ENCODE assay signal across 9 mouse cellular contexts in genomic region chr15:97813452-97814204, GRCm38 (mm10). TPM values are rescaled to one million over a fixed set of nuclear protein-coding genes. Genes with fewer than 3 reads are reported as not detected.
DNase-seq lines count a peak whose midpoint lies in the region; ATAC-seq lines count a peak whose summit lies in the region.
"Had no signal": no experiment of that assay in that cellular context is flagged by ENCODE, and none has a peak within 500 bp of the region (broad histone marks: within the 10 kb centered on the region; RNA-seq: fewer than 3 reads in every experiment).

No protein-coding gene starts in this region.

- 56% methylated on average over 21 of the region's 21 CpGs for WGBS in forebrain, embryonic 10.5 days
- WGBS in hindbrain, embryonic 15.5 days: 53% methylated on average over 21 of the region's 21 CpGs
- WGBS in lung, embryonic 15.5 days: 35% methylated on average over 21 of the region's 21 CpGs

- H3K9me3 ChIP-seq in forebrain, embryonic 10.5 days: no peaks in the 10 kb centered on the region; the same call in 1 of the 2 replicates
- no peaks in the 10 kb centered on the region for H3K9me3 ChIP-seq in hindbrain, embryonic 15.5 days
- H3K9me3 ChIP-seq in lung, embryonic 15.5 days: no peaks in the 10 kb centered on the region
- H3K9me3 ChIP-seq: neural tube, embryonic 12.5 days had no signal

- H3K36me3 ChIP-seq in forebrain, embryonic 10.5 days (replicated peaks): peaks cover 47% of the 10 kb centered on the region
- H3K36me3 ChIP-seq in hindbrain, embryonic 15.5 days: peaks cover 7% of the 10 kb centered on the region; the same call in 1 of the 2 replicates
- peaks cover 31% of the 10 kb centered on the region for H3K36me3 ChIP-seq in lung, embryonic 15.5 days

- ATAC-seq in hindbrain, embryonic 15.5 days (ENCODE audit: low FRiP score, low read depth): 0 out of 2 replicates have a peak, but pooled peaks have one; percentile 12
- ATAC-seq in lung, embryonic 15.5 days (ENCODE audit: borderline replicate concordance, extremely low read depth, low FRiP score, low TSS enrichment): no peak

- no peak overlapping the region for H3K4me3 ChIP-seq in forebrain, embryonic 10.5 days
- H3K4me3 ChIP-seq in hindbrain, embryonic 15.5 days: no peak overlapping the region
- no peak overlapping the region for H3K4me3 ChIP-seq in lung, embryonic 15.5 days
- H3K4me3 ChIP-seq: neural tube, embryonic 12.5 days had no signal

- peak; percentile 89 for DNase-seq in left cerebral cortex, postnatal 4 days
- DNase-seq in left cerebral cortex, adult 18-20 months (ENCODE audit: low spot score in 2 of 2): no peak
- no peak for DNase-seq in forebrain, embryonic 10.5 days (ENCODE audit: extremely low spot score, low spot score)
- no peak for DNase-seq in spleen, adult 12 weeks (ENCODE audit: low spot score)
- no peak for DNase-seq in thymus, postnatal 14 days
- no peak for DNase-seq in right cerebral cortex, adult 2 months (ENCODE audit: low spot score in 2 of 2)

- intact Hi-C loops in left cerebral cortex, postnatal 4 days (cut with DNase I): no loop called here

- peak overlapping the region; percentile 79 for H3K27ac ChIP-seq in forebrain, embryonic 10.5 days
- H3K27ac ChIP-seq in hindbrain, embryonic 15.5 days (replicated peaks): peak overlapping the region; percentile 70
- H3K27ac ChIP-seq in lung, embryonic 15.5 days: peak overlapping the region; percentile 45
- H3K27ac ChIP-seq: neural tube, embryonic 12.5 days had no signal

- 0 out of 2 replicates have a peak overlapping the region, but pooled peaks have one; percentile 3 for H3K9ac ChIP-seq in hindbrain, embryonic 15.5 days
- no peak overlapping the region for H3K9ac ChIP-seq in lung, embryonic 15.5 days
- H3K9ac ChIP-seq: neural tube, embryonic 12.5 days had no signal

- H3K4me2 ChIP-seq in hindbrain, embryonic 15.5 days: 0 out of 2 replicates have a peak overlapping the region, but pooled peaks have one; percentile 0
- peak overlapping the region; percentile 1; the same call in 1 of the 2 replicates for H3K4me2 ChIP-seq in lung, embryonic 15.5 days
- H3K4me2 ChIP-seq: neural tube, embryonic 12.5 days had no signal

- no peaks in the 10 kb centered on the region for H3K27me3 ChIP-seq in forebrain, embryonic 10.5 days (ENCODE audit: poor library complexity, severe bottlenecking)
- no peaks in the 10 kb centered on the region for H3K27me3 ChIP-seq in hindbrain, embryonic 15.5 days
- no peaks in the 10 kb centered on the region for H3K27me3 ChIP-seq in lung, embryonic 15.5 days
- H3K27me3 ChIP-seq: neural tube, embryonic 12.5 days had no signal

- peaks cover 37% of the 10 kb centered on the region for H3K4me1 ChIP-seq in forebrain, embryonic 10.5 days
- H3K4me1 ChIP-seq in hindbrain, embryonic 15.5 days (replicated peaks): peaks cover 41% of the 10 kb centered on the region
- peaks cover 30% of the 10 kb centered on the region for H3K4me1 ChIP-seq in lung, embryonic 15.5 days

RNA-seq across cellular contexts. Expression of gene Hdac7, which starts 30.7 kb away (rescaled TPM):
- 10 to 100 TPM; 41.0 to 41.3 TPM for total RNA-seq in left cerebral cortex, postnatal 4 days (2021)
- 10 to 100 TPM; 31.5 to 36.1 TPM for total RNA-seq in left cerebral cortex, adult 18-20 months (2021)
- 21.6 and 25.3 TPM in 2 replicates for polyA plus RNA-seq in forebrain, embryonic 10.5 days (2016; fragmentation: Nextera tagmentation; extraction: Ambion mirVana)
- polyA plus RNA-seq in hindbrain, embryonic 15.5 days (2015; fragmentation: Nextera tagmentation; extraction: Ambion mirVana): 25.5 and 28.1 TPM in 2 replicates
- polyA plus RNA-seq in lung, embryonic 15.5 days (2015; fragmentation: Nextera tagmentation; extraction: Ambion mirVana): 40.6 and 44.7 TPM in 2 replicates

RNA-seq across cellular contexts. Expression of gene Slc48a1, which starts 35.3 kb away (rescaled TPM):
- 10 to 100 TPM; 81.8 to 84.6 TPM for total RNA-seq in left cerebral cortex, postnatal 4 days (2021)
- 100 to 1,000 TPM; 154 to 168 TPM for total RNA-seq in left cerebral cortex, adult 18-20 months (2021)
- 28.7 and 32.2 TPM in 2 replicates for polyA plus RNA-seq in forebrain, embryonic 10.5 days (2016; fragmentation: Nextera tagmentation; extraction: Ambion mirVana)
- 93.1 and 97.5 TPM in 2 replicates for polyA plus RNA-seq in hindbrain, embryonic 15.5 days (2015; fragmentation: Nextera tagmentation; extraction: Ambion mirVana)
- 38.7 and 42.2 TPM in 2 replicates for polyA plus RNA-seq in lung, embryonic 15.5 days (2015; fragmentation: Nextera tagmentation; extraction: Ambion mirVana)

RNA-seq across cellular contexts. Expression of gene Rapgef3, which starts 45.9 kb away (rescaled TPM):
- total RNA-seq in left cerebral cortex, postnatal 4 days (2021): 10 to 100 TPM; 21.2 to 24.2 TPM
- 10 to 100 TPM; 42.6 to 44.7 TPM for total RNA-seq in left cerebral cortex, adult 18-20 months (2021)
- polyA plus RNA-seq in forebrain, embryonic 10.5 days (2016; fragmentation: Nextera tagmentation; extraction: Ambion mirVana): 5.4 and 6.3 TPM in 2 replicates
- 15.3 and 15.5 TPM in 2 replicates for polyA plus RNA-seq in hindbrain, embryonic 15.5 days (2015; fragmentation: Nextera tagmentation; extraction: Ambion mirVana)
- 21.1 and 23.4 TPM in 2 replicates for polyA plus RNA-seq in lung, embryonic 15.5 days (2015; fragmentation: Nextera tagmentation; extraction: Ambion mirVana)
